Mouse (Mus musculus): ENCODE measurements around the gene Zfp775. TPM values are rescaled to one million over a fixed set of nuclear protein-coding genes. Genes with fewer than 3 reads are reported as not detected.
"Not testable (repeated sequence)": the region's sequence is repeated elsewhere in the genome, so short reads cannot be mapped to it uniquely, and the experiment has no call there.

Gene Zfp775
- polyA plus RNA-seq, 1 experiment, result 5.6 TPM

DNA sequence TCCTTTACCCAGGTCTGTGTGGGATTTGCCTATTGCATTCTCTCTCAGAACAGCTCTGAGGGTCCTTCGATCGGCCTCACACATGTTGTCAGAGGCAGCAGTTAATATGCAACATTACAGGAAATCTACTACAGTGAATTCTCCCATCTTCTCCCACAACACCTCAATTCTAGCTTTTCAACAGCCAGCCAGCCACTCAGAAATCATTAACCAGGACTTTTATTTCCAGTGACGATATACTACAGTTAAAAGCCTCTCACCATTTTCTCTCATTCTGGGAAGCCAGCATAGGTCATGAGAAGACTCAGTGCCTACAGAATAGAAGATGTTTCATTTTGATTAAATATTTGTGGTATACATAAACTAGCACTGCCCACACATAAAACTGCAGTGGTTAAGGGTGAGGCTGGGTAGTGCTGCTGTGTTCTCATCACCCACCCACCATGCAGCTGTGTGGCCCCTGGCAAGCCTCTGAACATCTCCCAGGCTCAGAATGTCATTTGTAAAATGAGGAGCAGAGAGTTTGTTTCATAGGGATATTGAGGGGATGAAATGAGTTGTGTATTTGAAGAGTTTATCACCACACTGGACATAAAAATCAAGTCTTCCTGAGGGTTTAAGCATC lies 10.5 kb upstream of the Zfp775 start:
- DNase-seq (ENCODE audit: low read depth), result no peak

DNA sequence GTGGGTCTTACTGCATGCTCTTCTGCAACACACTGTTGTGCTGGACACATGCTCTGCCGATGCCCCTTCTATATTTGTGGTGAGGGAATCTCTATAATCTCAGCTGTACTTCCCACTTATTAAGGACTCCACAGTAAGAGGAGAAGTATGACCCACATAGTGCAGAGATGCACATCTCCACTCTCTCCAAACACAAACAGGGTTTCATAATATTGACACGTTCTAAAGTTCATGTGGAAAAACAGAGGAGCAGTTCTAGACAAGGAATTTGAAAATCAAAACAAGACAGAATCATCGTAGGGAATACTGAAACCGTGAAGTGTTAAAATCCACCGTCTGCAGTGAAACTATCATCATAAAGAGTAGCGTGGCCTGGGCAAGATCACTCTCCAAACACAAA lies 10.0 kb upstream of the Zfp775 start:
- DNase-seq (ENCODE audit: low read depth), result no peak

DNA sequence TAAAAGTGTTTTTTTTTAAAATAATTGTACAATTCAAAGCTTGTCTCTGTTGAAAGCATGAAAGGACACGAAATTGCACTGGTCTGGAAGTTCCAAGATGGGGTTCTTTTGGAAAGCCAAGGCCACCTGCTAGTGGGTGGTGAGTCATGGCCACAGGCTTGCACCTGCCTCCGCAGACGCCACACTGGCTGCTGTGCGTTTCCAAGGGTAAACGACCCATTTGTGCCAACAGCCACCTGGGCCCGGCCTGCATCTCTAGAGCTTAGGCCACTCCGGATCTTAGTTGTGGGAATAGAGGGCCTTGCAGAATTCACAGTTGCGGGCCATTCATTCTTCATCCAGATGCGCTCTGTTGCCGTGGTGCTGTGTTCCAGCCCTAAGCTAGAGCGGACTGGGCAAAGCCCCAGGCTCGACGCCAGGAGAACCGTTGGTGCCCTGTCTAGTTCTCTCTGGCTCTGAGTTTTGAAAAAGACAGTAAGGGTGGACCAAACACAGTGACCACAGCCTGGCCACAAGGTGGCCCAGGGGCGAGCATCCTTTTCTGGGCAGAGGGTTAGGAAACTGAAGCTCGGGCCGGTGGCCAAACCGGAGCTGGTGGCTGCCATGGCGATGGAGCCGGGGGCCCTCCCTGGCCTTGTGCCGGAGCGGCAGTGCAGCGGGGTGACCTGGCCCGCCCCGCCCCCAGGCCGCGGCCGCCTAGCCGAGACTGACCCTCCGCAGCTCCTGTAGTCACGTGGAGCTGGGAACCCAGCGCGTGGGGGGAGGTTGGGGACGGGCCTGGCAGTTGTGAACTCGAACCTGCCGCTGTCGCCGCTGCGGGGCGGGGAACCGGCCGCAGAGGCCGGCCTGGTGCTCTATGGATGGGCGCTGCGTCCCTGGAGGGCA lies 8.5 kb upstream of the Zfp775 start, which contains the start of the genes Repin1 and Gm44965:
Gene Repin1, plus strand, starts transcription at position 726 of the 885 bp plus-strand sequence.
Gene Gm44965, plus strand, starts transcription at position 784 of the 885 bp plus-strand sequence.
- DNase-seq (ENCODE audit: low read depth), result no peak

DNA sequence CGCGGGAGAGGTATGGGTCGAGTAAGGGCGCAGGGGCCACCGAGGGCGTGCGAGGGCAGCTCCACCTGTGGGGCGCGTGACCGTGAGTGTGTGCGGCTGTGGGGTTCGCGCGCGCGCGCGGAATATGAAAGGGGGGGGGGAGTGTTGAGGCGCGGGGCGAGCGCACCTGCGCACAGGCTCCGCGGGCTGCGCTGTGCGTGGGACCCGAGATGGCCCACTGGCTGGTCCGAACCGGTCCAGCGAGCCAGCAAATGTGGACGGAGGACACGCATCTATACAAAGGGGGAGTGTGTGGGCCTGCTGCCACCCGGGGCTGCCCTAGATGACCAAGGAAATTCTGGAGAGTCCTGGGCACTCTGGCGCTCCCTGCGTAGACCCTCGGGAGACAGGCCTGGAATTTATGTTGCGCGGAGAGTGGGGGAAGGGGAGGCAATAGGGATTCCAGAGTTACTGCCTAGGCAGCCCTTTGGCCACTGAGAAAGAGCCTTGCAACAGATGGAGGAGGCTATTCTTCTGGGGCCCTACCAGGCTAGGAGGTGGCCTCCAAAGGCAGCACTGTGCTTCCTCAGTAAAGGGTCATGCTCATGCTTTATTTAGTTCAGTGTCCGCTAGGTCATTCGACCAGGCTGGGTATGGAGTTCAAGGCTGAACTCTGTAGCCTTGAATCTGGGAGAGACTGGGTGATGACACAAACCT lies 7.7 kb upstream of the Zfp775 start:
- DNase-seq (ENCODE audit: low read depth), result no peak

DNA sequence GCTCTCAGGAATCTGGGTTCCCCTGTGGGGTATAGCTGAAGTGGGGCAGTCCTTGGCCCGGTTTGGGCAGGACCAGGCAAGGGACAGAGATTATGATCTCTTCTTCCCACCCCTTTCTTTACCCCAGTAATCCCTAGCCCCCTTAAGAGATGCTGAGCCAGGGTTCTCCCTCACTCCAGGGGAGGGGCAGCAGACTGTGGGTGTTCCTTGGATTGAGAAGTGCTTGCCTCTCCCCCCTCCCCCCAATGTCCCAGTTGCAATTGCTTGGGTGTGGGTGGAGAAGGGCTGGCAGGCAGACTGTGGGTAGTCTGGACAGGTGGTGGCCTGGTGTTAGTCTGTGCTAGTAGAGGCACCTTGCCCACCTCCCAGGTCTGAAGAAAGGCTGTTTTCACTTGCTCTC lies 6.6 kb upstream of the Zfp775 start:
- no peak for DNase-seq (ENCODE audit: low read depth)

DNA sequence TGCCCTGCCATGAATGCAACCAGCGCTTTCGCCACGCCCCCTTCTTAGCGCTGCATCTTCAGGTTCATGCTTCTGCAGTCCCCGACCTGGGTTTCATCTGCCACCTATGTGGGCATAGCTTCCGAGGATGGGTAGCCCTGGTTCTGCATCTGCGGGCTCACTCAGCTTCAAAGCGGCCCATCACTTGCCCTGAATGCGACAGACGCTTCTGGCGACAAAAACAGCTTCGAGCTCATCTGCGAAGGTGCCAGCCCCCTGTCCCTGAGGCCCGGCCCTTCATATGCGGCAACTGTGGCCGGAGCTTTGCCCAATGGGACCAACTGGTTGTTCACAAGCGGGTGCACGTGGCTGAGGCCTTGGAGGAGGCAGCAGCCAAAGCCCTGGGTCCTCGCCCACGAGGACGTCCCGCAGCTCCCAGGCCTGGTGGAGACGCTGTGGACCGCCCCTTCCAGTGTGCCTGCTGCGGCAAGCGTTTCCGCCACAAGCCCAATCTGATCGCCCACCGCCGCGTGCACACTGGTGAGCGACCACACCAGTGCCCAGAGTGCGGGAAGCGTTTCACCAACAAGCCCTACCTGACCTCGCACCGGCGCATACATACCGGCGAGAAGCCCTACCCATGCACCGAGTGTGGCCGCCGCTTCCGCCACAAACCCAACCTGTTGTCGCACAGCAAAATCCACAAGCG lies 5.2 kb upstream of the Zfp775 start:
- no peak for DNase-seq (ENCODE audit: low read depth)

DNA sequence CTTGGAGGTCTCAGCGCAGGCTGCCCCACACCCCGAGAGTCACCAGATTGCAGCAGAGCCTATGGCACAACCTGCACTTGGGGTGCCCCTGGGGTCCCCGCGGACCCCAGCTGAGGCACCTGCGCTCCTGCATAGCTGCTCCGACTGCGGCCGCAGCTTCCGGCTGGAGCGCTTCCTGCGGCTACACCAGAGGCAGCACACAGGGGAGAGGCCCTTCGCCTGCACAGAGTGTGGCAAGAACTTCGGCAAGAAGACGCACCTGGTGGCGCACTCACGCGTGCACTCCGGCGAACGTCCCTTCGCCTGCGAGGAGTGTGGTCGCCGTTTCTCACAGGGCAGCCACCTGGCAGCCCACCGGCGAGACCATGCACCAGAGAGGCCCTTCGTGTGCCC lies 4.6 kb upstream of the Zfp775 start:
- DNase-seq (ENCODE audit: low read depth), result no peak

DNA sequence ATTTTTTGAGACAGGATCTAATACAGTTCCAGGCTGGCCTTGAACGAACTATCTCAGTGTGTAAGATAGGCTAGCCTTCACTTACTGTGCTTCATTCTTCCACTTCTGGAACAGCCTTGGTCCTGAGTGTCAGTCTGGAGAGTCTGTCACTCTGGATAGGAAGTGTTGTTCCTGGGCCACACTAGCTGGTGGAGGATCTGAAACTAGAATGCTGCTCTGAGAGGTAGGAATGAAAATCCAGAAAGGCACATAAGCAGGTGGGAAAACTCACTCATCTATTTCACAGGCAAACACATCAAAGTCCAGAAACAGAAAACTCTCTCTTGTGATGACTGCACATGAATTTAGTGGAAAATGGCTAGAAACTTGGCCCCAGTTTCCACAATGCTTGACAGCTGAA lies 1.3 kb upstream of the Zfp775 start:
- DNase-seq (ENCODE audit: low read depth), result no peak

DNA sequence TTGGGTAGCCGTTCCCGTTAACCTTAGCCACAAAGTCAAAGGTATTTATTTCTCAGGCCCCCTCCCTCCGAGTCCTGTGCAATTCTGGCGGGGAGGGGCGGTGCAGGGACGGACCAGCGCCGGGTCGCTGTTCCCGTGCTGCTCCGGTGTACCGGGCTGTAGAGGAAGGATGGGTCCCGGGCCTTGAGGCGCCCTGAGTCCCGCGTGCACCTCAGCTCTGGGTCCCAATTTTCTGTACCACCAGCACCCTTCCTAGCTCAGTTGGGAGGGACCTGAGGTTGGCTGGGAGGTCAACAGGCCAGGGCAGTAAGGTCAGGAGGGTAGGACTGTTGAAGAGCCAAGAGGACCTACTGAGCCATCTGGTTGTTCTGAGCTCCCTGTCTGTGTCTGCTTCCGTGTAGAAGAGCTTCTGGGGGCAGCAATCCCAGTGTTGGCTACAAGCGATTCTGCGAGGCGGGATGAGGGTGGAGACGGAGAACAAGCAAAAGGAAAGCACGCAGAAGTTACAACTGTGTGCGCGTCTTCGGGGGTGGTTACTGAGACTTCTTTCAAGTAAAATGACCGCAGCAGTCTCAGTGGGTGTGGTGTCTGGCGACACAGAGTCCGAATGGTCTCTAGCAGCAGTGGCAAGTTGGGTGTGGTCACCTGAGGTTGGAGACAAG lies 348 bp downstream of the Zfp775 start:
- DNase-seq (ENCODE audit: low read depth), result no peak

DNA sequence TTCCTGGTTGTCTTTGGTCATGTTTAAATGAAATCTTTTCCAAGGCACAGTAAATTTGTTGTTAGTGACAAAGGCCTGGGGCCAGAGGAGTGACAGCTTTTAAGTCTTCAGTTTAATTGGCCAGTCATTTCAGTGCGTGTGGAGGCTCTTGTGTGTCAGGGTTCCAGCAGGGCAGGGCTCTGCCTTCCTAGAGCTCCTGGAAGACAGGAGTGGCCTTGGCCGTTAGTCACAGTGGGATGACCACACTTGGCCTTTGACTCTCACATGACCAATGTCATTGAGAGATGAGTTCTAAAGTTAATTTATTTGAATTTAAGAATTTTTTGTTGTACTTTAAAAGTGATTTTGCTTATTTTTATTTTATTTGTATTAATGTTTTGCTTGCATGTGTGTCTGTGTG lies 6.3 kb downstream of the Zfp775 start:
- no peak for DNase-seq (ENCODE audit: low read depth)

DNA sequence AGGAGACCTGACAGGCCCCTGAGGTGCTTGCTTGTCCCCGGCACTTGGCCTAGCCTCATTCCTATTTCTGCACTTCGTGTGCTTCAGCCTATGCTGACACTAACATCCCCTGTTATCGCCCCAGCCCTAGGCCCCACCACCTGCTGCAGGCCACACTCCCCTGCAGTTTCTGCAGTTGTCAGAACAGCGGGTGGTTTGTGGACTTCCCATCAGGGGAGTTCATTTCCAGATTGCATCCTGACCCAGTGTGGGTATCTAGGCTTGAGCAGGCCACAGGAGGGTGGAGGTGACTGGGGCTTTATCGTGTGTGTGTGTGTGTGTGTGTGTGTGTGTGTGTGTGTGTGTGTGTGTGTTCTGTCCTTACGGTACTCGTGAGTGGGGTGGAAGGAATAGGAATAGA lies 7.6 kb downstream of the Zfp775 start:
- DNase-seq (ENCODE audit: low read depth), result no peak

DNA sequence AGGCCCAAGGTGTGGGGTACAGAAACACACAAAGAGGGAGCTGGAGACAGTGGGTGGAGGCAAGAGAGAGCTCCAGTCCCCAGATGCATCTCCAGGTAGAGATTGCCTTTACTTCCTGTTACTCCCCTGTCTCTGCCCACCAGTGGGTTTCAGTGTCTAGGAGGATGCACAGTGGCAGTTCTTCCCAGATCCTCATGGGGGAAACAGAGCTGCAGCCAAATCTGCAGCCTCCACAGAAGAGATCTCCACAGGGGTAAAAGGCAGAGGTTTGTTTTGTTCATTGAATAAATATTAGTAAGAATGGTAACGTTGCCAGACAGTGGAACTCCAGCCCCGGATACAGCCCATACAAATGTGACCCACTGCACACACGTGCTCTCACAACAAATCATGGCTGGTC lies 8.8 kb downstream of the Zfp775 start:
- DNase-seq (ENCODE audit: low read depth), result no peak

DNA sequence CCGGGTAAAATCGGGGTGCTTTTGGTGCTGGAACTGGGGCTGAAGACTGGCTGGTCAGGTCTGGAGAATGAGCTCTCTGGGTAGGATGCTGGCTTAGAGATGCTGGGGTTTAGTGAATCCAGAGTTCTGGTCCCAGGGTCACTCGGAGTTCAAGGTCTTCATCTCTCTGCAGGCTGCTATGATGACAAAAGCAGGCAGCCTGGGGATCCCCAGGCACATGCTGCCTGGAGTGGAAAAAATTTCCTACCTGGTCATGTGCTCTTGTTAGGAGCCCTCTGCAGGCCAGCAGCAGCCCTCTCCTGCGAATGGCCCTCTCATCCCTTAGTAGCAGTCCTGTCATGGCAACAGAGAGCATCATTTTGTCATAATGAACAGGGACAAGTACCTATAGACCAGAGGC lies 11.6 kb downstream of the Zfp775 start:
- DNase-seq (ENCODE audit: low read depth), result no peak

DNA sequence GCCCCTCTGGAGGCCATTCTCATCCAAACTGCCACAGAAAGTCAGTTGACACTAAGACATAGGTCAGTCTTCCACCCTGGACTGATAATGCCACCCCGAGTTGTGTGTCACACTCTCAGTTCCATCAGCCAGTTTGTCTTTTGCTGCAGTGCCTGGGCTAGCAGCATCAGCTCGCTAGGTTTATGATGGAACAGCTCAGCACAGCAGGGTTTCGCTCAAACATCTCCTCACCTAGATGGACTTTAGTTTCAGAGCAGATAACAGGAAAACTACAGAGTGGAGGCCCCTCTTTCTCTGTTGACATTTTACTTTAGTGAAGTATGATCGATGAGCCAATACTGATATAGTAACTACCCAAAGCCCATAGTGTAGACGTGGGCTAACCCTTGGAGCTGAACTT lies 12.9 kb downstream of the Zfp775 start:
- no peak for DNase-seq (ENCODE audit: low read depth)

DNA sequence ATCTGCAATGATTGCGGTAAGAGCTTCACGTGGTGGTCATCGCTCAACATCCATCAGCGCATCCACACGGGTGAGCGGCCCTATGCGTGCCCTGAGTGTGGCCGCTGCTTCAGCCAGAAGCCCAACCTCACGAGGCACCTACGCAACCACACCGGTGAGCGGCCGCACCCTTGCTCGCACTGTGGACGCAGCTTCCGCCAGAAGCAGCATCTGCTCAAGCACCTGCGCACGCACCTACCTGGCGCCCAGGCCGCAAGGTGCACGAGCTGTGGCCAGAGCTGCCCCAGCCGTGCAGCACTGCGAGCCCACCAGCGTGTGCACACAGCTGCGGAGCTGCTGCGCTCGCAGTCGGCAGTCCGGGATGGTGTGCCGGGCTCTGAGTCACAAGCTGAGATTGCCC lies 18.2 kb downstream of the Zfp775 start:
- no peak for DNase-seq (ENCODE audit: low read depth)

DNA sequence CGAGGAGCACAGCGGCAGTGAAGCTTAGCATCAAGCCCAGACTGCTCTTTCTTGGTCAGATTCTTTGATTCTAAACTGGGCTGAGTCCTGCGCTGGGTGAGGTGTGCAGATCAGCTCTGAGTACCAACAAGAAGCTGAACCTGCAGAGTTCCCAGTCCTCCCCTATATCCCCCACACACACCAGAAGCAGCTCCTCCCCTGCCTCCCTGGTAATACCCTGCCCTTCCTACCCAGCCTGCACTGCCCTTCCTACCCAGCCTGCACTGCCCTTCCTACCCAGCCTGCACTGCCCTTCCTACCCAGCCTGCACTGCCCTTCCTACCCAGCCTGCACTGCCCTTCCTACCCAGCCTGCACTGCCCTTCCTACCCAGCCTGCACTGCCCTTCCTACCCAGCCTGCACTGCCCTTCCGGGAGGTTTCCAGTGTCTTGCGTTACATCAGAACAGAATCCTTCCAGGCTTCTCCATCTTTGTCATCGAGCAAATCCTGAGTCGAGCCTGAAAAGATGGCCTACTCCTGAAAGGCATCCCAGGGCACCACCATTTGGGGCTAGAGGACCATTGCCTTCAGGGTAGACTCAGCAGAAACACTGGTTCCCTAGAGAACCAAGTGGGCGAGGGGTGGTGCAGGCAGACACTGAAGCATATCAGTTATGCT lies 20.5 kb downstream of the Zfp775 start:
- DNase-seq (ENCODE audit: low read depth), result not testable (repeated sequence)

DNA sequence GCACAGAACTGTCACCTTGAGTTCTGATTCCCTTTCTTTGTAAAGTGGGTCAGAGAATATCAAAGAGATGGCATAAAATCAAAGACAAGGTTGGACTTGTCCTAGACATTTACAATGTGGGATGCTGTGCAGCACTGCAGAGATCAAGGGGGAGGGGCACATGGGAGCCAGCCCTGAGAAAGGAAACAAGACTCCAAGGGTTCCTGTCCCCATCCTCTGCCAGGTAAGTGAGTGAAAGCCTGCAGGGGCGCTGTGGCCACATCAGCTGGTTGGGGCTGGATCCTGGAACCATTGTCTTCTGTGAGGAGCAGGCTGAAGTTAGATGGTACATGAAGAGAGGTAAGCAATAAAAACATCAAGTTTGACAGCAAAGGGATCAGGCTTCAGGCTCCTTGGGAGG lies 21.6 kb downstream of the Zfp775 start:
- no peak for DNase-seq (ENCODE audit: low read depth)

DNA sequence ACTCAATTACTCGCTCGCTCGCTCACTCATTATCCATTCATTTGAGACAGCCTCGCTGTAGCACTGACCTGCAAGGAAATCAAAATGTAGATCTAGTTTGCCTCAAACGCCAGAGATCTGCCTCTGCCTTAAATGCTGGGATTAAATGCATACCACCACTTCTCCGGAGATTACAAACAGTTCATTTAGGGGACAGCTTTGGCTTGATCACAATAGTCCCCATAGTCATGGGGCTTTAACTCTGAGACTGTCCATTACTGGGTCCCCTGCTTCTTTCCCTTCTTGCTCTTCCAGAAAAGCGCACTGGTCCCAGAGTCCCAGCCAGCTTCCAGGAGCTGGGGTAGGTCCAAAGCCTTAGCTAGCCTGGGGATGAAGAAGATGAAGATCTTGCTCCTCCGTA lies 24.6 kb downstream of the Zfp775 start, which contains the start of gene AI854703:
Gene AI854703, plus strand, starts transcription at position 301 of the 400 bp plus-strand sequence.
- no peak for DNase-seq (ENCODE audit: low read depth)

DNA sequence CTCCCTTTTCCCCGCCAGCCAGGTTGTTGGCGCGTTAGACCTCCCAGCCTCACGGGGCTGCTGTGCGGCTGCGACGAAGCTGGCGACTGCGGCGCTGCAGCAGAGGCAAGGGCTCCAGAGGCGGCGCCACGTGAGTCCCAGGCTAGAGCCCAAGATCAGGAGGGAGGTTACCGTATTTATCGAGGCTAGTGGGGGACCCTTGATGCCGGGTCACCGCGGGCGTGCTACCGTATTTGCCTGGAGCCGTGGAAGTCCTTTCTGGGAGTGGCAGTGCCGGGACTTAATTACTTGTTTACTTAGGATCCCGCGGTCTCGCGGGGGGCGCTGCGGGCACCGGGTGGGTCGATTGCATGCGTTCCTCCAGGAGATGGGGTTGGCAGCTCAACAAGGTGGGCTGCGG lies 25.1 kb downstream of the Zfp775 start:
- no peak for DNase-seq (ENCODE audit: low read depth)

DNA sequence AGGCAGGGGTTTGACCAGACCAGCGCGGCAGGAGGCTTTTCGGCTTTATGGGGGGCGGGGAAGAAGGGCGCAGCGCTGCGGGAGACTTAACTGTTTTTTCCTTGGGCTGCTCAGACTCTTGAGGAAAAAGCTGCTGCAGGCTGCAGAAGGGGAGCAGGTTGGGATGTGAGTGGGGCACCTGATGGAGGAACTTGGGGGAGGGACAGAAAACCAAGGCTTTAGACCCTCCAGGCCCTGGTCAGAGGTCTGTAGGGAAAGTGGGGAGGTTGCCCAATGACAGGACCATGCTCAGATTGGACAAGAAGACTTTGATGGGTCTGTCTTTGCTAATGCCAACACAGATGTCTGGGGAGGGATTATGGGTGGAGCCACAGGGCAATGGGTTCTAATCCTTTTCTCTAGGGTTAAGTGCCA lies 25.7 kb downstream of the Zfp775 start:
- no peak for DNase-seq (ENCODE audit: low read depth)

DNA sequence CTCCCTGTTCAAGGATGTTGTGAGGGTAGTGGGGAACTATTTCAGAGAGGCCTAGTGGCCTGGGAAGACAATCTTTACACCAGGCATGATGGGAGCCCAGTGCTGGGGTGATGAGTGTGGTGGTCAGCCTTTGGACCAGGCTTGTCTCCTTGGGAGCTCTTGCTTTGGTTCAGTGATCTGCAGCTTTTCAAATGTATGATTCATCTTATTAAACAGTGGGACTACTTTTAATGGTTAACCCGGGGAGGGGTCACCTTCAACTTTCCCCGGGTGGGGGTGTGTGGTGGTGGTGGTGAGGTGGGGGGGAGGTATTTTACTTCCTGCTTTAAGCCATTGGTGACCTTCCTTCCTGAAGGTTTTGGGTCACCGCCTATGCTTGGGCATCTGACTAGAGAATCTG lies 26.5 kb downstream of the Zfp775 start:
- no peak for DNase-seq (ENCODE audit: low read depth)
